Mouse (Mus musculus): ENCODE data around the gene Pigk. TPM values are rescaled to one million over a fixed set of nuclear protein-coding genes. Genes with fewer than 3 reads are reported as not detected.

Gene Pigk
- 8.6 and 9.0 TPM in 2 replicates for polyA plus RNA-seq (2012; rRNA removed)

DNA sequence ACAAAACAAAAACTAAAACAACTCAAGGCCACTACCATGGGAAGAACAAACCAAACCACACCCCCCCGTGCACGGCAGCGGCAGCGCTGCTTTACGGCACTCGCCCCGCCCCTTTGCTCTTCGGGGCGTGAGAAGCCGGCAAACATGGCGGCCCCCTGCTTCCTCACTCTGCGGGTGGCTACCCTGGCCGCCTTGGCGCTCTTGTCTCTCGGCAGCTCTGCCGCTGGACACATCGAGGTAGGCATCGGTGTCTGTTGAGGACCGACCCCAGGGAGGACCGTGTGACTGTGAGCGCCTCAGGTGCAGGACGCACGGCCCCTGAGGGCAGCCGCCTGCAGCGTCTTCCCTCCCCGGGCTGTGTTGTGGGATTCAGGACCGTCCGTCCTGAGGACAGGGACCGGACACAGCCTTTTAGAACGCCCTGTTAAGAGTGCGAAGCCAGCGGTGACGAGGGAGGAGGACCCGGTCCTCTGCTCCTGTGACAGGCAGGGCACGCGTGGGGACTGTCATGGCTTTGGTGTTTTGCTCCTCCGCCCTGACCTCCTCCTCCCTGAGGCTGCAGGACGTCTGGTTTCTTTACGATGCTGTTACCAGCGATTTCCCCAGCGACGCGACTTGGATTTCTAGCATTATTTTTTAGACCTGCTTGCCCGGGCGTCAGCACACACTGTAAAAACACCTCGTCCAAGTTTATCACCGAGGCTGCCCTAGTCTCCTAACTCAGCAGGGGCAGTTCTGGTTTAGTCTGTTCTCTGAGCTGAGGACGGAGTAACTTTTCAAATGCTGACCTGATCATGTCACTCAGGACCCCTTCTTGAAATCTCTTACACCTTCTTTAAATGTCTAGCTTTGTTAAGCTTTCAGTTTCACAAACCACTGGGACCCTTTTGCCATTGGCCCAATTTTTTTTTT lies at the start of gene Pigk:
Pigk (plus strand) TSS at position 110 of the 912 bp plus-strand sequence.

DNA sequence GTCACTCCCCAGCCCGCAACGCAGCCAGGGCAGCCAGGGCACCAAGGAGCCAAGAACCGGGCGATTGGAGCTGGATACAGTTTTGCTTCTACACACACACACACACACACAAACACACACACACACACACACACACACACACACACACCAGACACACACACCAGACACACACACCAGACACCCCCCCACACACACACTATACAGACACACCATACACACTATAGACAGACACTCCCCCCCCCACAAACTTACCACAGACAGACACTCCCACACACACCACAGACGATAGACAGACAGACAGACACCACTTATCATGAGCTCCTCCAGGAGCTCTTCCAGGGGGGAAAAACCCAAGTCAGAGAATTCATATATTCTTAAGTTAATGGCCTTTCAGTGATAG lies 45.7 kb upstream of the Pigk start, which contains the start of gene Ak5:
Ak5 (minus strand) TSS at position 122 of the 400 bp plus-strand sequence.

DNA sequence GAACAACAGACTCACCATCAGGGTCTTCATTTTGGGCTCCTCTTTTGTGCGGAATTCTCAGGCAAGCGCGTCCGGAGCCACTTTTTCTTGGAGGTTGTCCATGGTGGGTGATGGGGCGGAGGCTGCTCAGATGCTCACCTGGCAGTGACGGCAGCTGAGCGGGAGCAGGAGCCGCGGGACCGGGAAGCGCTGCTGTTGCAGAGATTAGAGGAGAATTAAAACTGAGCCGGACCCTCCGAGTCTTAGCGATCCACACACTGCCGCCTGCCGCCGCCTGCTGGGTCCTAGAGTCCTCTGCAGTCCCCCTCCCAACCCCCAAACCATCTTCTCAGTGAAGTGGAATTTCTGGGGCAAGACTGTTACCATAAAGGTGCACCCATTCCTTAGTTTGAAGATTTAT lies 268.1 kb downstream of the Pigk start, which contains the start of gene St6galnac5:
St6galnac5 (minus strand) TSS at position 259 of the 400 bp plus-strand sequence.

Other genes with a start within 250 kb of the Pigk start
- 0.06 and 0.08 TPM in 2 replicates for gene Ak5, start 45.7 kb upstream of the Pigk start, polyA plus RNA-seq (2012; rRNA removed)

Measured in liver, embryonic 14 days (tissue).